Mouse (Mus musculus): ENCODE results near the gene Tctex1d2. TPM values are rescaled to one million over a fixed set of nuclear protein-coding genes. Genes with fewer than 3 reads are reported as not detected.

Gene Tctex1d2
- polyA plus RNA-seq, 1 experiment = 12.0 TPM

DNA sequence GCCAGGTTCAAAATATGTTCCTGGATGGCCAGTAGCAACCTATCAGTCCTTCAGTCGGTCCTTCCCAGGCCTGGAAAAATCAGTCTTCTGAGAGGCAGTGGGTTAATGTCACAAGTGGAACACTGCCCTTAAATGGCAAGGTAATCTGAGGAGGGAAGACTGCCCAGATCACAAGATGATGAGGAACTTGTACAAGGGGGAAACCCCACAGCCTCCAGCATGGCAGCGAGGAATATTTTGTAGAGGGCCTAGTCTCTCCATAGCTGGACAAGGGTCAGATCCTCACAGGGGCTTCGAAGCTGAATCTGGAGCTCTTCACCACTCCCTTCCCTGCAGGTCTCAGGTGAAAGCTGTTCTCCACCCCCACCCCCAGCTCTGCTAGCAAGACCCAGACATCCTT is 16.7 kb upstream of the Tctex1d2 start:
- Histone ChIP-seq H3K27me3 (replicated peaks; ENCODE audit: control insufficient read depth, insufficient read depth, low read length) (no peaks in the 10 kb centered on the region), H3K4me1 (ENCODE audit: control insufficient read depth, insufficient read depth, low read length) (no peaks in the 10 kb centered on the region), H3K27ac (ENCODE audit: insufficient read depth, low read depth, low read length) (no peak overlapping the region), H3K4me3 (ENCODE audit: insufficient read depth, low read depth, low read length) (no peak overlapping the region), H3K36me3 (ENCODE audit: control insufficient read depth, insufficient read depth, low read length) (no peaks in the 10 kb centered on the region)
- TF ChIP-seq CTCF (conservative IDR thresholded peaks at IDR 0.05; ENCODE audit: insufficient read depth, insufficient read length, low read depth, low read length) = no peak
- no peak for TF ChIP-seq POLR2A (IDR thresholded peaks at IDR 0.05; ENCODE audit: low read depth, low read length)
- WGBS = 84% methylated on average over 3 of the region's 3 CpGs
- no peak for DNase-seq

DNA sequence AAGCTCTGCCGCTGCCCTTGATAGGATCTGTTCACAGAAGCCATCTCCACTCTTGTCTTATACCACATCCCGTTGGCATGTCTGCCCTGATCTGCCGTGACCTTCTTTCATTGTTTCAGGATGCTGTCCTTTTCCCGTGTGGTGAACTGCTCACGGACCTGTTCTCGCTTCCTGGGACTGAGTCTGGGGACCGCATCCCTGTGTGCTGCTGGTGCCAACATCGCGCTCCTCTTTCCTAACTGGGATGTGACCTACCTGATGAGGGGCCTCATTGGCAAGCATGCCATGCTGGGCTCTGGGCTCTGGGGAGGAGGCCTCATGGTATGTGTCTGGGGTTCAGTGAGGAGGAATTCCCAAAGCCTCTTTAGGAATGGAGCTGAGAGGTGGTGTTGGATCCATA is 13.8 kb upstream of the Tctex1d2 start:
- no peaks in the 10 kb centered on the region for H3K36me3 ChIP-seq (ENCODE audit: control insufficient read depth, insufficient read depth, low read length)
- TF ChIP-seq POLR2A (IDR thresholded peaks at IDR 0.05; ENCODE audit: low read depth, low read length) (no peak), CTCF (conservative IDR thresholded peaks at IDR 0.05; ENCODE audit: insufficient read depth, insufficient read length, low read depth, low read length) (no peak)
- WGBS = 92% methylated on average over 9 of the region's 9 CpGs

DNA sequence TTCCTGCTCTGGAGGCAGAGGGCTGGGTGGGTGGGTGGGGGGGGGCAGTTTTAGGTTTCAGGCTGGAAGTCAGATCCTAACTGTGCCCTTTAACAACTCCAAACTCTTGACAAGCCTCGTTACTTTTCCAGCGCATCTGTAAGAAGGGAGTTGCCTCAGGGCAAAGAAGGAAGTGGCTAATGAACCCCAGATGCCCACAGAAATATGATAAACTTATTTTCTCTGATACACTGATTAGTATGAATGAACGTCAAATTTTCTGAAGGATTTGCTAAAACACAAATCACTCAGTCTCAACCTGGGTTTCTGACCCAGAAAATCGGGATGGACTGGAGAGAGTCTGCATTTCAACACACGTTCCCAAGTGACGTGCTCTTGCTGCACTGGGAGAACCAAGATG is 12.8 kb upstream of the Tctex1d2 start:
- Histone ChIP-seq H3K27ac (ENCODE audit: insufficient read depth, low read depth, low read length) (no peak overlapping the region), H3K36me3 (ENCODE audit: control insufficient read depth, insufficient read depth, low read length) (no peaks in the 10 kb centered on the region), H3K4me1 (ENCODE audit: control insufficient read depth, insufficient read depth, low read length) (no peaks in the 10 kb centered on the region), H3K4me3 (ENCODE audit: insufficient read depth, low read depth, low read length) (no peak overlapping the region), H3K27me3 (replicated peaks; ENCODE audit: control insufficient read depth, insufficient read depth, low read length) (no peaks in the 10 kb centered on the region)
- 70% methylated on average over 6 of the region's 6 CpGs for whole genome bisulfite sequencing
- DNase-seq = no peak
- no peak for TF ChIP-seq CTCF (conservative IDR thresholded peaks at IDR 0.05; ENCODE audit: insufficient read depth, insufficient read length, low read depth, low read length)
- TF ChIP-seq POLR2A (IDR thresholded peaks at IDR 0.05; ENCODE audit: low read depth, low read length) = no peak

More for the DNA sequence above, 13.8 kb upstream of the Tctex1d2 start:
- H3K4me3 ChIP-seq (ENCODE audit: insufficient read depth, low read depth, low read length) = no peak overlapping the region
- H3K27ac ChIP-seq (ENCODE audit: insufficient read depth, low read depth, low read length) = no peak overlapping the region
- no peaks in the 10 kb centered on the region for H3K27me3 ChIP-seq (replicated peaks; ENCODE audit: control insufficient read depth, insufficient read depth, low read length)
- no peak for DNase-seq
- H3K4me1 ChIP-seq (ENCODE audit: control insufficient read depth, insufficient read depth, low read length) = no peaks in the 10 kb centered on the region

- no peak overlapping the region for H3K4me3 ChIP-seq (ENCODE audit: insufficient read depth, low read depth, low read length)
- H3K4me1 ChIP-seq (ENCODE audit: control insufficient read depth, insufficient read depth, low read length) = no peaks in the 10 kb centered on the region
- H3K27me3 ChIP-seq (replicated peaks; ENCODE audit: control insufficient read depth, insufficient read depth, low read length) = no peaks in the 10 kb centered on the region
- H3K27ac ChIP-seq (ENCODE audit: insufficient read depth, low read depth, low read length) = no peak overlapping the region
- no peak for DNase-seq
- H3K36me3 ChIP-seq (ENCODE audit: control insufficient read depth, insufficient read depth, low read length) = no peaks in the 10 kb centered on the region
- TF ChIP-seq POLR2A (IDR thresholded peaks at IDR 0.05; ENCODE audit: low read depth, low read length) (no peak), CTCF (conservative IDR thresholded peaks at IDR 0.05; ENCODE audit: insufficient read depth, insufficient read length, low read depth, low read length) (no peak)
- WGBS = 78% methylated on average over 10 of the region's 10 CpGs
Observed at GRCm38 (mm10) chr16:32407730-32408129, 11.8 kb upstream of the Tctex1d2 start.

DNA sequence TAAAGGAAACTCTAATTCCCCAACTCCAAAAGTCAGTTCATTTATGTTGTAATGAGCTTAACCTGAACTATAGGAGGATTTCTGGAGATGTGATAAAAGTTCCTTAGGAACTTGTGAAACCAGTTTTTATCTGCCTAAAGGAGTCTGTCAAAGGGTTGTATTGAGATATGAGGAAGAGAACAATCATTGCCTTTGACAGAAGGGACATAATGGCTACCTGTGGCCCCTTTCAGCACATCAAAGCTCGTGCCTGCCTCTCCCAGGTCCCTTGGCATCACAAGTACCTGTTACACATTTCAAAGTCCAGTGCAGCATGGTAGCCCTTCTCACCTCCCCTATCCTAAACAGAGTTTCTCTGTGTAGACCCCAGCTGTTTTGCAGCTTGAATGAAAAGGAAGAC is 2.0 kb upstream of the Tctex1d2 start:
- no peak for DNase-seq
- 56% methylated on average over 1 of the region's 1 CpGs for WGBS
- H3K4me1 ChIP-seq (ENCODE audit: control insufficient read depth, insufficient read depth, low read length) = peaks cover 12% of the 10 kb centered on the region; the same call in 1 of the 2 replicates
- no peaks in the 10 kb centered on the region for H3K27me3 ChIP-seq (replicated peaks; ENCODE audit: control insufficient read depth, insufficient read depth, low read length)
- H3K27ac ChIP-seq (ENCODE audit: insufficient read depth, low read depth, low read length) = no peak overlapping the region
- H3K4me3 ChIP-seq (ENCODE audit: insufficient read depth, low read depth, low read length) = no peak overlapping the region
- TF ChIP-seq POLR2A (IDR thresholded peaks at IDR 0.05; ENCODE audit: low read depth, low read length) = no peak
- no peak for TF ChIP-seq CTCF (conservative IDR thresholded peaks at IDR 0.05; ENCODE audit: insufficient read depth, insufficient read length, low read depth, low read length)
- H3K36me3 ChIP-seq (ENCODE audit: control insufficient read depth, insufficient read depth, low read length) = no peaks in the 10 kb centered on the region

GRCm38 (mm10) chr16:32427506-32427905 is 8.0 kb downstream of the Tctex1d2 start:
- 55% methylated on average over 3 of the region's 3 CpGs for WGBS
- no peak overlapping the region for H3K4me3 ChIP-seq (ENCODE audit: insufficient read depth, low read depth, low read length)
- H3K36me3 ChIP-seq (ENCODE audit: control insufficient read depth, insufficient read depth, low read length) = no peaks in the 10 kb centered on the region
- DNase-seq = peak; percentile 80
- no peaks in the 10 kb centered on the region for H3K27me3 ChIP-seq (replicated peaks; ENCODE audit: control insufficient read depth, insufficient read depth, low read length)
- H3K4me1 ChIP-seq (ENCODE audit: control insufficient read depth, insufficient read depth, low read length) = peaks cover 19% of the 10 kb centered on the region
- no peak for TF ChIP-seq CTCF (conservative IDR thresholded peaks at IDR 0.05; ENCODE audit: insufficient read depth, insufficient read length, low read depth, low read length)
- TF ChIP-seq POLR2A (IDR thresholded peaks at IDR 0.05; ENCODE audit: low read depth, low read length) = no peak
- peak overlapping the region; percentile 56 for H3K27ac ChIP-seq (ENCODE audit: insufficient read depth, low read depth, low read length)

- Histone ChIP-seq H3K27me3 (replicated peaks; ENCODE audit: control insufficient read depth, insufficient read depth, low read length) (no peaks in the 10 kb centered on the region), H3K36me3 (ENCODE audit: control insufficient read depth, insufficient read depth, low read length) (no peaks in the 10 kb centered on the region), H3K4me1 (ENCODE audit: control insufficient read depth, insufficient read depth, low read length) (peaks cover 19% of the 10 kb centered on the region), H3K4me3 (ENCODE audit: insufficient read depth, low read depth, low read length) (peak within 1 kb of the TSS; percentile 98), H3K27ac (ENCODE audit: insufficient read depth, low read depth, low read length) (peak within 1 kb of the TSS; percentile 97)
- TF ChIP-seq POLR2A (IDR thresholded peaks at IDR 0.05; ENCODE audit: low read depth, low read length) = peak; percentile 56
- 0 out of 2 replicates have a peak, but pooled peaks have one; percentile 9 for TF ChIP-seq CTCF (conservative IDR thresholded peaks at IDR 0.05; ENCODE audit: insufficient read depth, insufficient read length, low read depth, low read length)
- WGBS = under 1% methylated on average over 54 of the region's 54 CpGs
- DNase-seq = peak; percentile 96
Observed at GRCm38 (mm10) chr16:32430474-32431046, 11.1 kb downstream of the Tctex1d2 start, which contains the start of gene Pcyt1a. Gene Pcyt1a (plus strand): TSS chr16:32430921.

Data from kidney, adult 2 months (tissue).